Mouse (Mus musculus): ENCODE results near the gene Slc9a1.

DNA sequence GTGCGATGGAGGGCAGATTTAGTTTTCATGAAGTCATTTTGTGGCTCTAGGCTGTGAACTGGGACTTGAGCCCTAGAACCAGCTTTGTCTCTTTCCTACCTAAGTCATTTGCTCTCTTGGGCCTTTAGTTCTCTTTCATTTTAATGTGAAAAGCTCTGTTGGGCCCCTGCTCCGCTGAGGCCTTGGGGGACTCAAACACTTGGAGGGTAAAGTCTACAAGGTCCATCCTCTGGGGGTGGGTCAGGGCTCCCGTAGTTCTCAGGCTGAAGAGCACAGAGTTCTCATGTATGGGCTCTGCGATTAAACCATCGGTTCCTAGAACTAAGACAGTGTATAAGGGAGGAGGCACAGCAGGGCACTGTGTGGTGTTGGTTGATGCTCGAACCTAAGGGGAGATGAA is 11.0 kb downstream of the Slc9a1 start:
- TF ChIP-seq CTCF (conservative IDR thresholded peaks at IDR 0.05; ENCODE audit: insufficient read depth, insufficient read length, low read depth, low read length) (no peak), POLR2A (IDR thresholded peaks at IDR 0.05; ENCODE audit: low read depth, low read length) (no peak)
